Mouse (Mus musculus) layer of hippocampus, postnatal 36 days (tissue): ENCODE results near the gene Cntrl. TPM values are rescaled to one million over a fixed set of nuclear protein-coding genes. Genes with fewer than 3 reads are reported as not detected.

Experiments
- DNase-seq, 2 experiments: peaks; one replicate each; pipeline ENCODE4 v3.0.0; 2022
- total RNA-seq, 2 experiments: library from RNA; stranded (reverse); gene quantifications; 2 replicates each; pipeline ENCODE4 v1.2.3; 2021

Cntrl gene
- total RNA-seq, 2 experiments from 2014 or later: 9.9 to 11.1 TPM

DNA sequence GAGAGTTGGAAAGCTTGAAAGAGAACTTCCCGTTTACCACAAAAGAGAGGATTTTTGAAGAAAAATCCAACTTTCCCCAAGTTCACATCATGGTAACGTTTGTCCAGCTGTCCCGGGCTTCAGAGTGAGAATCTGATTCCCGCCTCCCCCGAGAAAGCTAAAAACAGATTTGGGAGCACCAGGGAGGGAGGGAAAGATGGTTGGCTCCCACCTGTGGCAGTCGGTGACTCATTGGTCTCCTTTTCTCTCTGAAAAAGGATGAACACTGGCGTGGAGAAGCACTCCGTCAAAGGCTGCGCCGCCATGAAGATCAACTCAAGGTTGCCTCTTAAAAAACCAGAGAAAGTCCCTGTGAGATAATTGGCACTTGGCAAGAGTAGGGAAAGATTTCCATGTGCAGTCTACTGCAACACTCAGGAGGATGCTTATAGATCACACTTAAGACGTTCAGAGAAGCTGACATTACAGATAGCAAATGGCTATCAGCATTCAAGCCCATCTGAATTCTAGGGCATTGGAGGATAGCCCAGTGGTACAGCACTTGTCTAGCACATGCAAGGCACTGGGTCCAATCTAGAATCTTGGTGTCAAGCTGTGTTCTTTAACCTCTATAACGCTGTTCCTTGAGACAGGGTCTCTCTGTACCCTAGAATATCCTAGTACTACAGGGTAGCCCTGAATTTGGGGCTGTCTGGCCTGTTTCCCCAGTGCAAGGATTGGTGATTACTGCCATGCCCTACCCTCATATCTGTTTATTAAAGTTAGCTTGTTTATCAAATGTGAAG, 66.2 kb downstream of the Cntrl start:
- DNase-seq: no peak

DNA sequence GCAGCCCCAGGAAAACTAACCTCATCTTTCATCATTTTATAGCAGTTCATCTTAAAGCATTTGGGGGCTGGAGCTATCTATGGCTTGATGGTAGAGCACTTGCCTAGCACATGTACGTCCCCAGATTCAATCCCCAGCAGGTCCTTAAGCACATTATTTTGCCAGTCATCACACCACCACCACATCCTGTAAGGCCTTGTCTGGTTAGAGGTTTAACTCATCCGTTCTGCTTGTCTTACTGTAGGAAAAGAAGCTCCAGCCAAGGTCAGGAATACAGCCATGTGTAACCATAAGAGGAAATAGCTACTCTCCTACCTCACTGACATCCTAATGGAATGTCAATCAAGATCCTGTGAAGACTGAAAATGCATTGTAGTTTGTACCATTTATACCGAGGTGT, 68.9 kb downstream of the Cntrl start:
- no peak for DNase-seq

DNA sequence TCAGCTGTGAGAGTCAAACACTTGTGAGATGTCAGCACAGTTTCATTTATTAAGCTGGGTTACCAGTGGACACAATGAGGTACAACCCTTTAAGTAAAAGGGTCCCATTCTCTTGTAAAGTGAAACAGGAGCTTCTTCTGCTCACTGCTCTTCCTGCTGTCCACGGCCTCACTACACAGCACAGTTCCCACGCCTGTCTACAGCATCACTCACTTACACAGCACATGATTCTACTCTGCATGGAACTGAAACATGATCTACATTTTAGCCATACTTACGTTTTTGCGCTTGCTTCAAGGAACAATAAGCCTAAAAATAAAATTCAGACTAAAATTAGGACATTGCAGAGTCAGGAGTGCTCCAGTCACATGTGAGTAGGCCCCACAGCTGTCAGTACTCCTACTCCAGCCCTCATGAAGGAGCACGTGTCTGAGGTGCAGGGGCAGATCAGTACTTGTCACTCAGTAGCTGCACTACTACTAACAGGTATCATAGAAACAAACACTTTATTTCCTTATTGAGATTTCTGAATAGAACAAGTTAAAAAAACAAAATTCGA, 73.9 kb downstream of the Cntrl start:
- peak in 1 of 2 experiments; percentile 21 for DNase-seq

DNA sequence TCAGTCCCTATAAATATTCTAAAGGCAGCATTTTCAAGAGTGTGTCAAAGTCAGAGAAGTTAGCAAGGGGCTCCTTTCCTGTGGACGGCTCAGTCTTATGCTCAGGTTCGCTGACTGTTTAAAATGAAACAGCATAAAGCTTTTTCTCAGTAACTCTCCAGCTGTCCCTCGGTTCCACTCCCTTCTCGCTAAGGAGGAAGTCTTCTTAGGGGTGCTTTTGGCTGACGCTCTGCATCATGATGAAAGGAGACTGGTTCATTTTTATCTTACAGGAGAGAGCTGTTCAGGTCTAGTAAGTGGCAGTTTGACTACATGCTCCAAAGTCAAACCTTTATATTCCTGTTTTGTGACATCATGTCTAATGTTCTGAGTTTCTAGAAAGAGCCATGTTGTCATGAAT, 79.6 kb downstream of the Cntrl start:
- no peak for DNase-seq

DNA sequence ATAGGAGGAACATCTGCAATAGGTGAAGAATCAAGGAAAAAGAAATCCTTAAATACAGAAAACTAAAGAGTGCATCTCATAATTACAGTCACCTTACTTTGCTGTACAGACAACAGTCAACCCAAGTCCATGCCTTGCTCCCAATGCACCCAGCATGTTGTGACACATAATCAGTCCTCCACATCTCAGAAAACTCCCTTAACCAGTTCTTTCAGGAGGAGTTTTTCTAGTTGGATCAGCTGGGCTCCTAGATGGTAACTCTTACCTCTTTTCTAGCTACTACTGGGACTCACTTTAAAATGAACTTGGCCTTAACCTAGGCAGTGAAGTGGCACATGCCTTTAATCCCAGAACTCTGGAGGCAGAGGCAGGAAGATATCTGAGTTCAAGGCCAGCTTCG, 84.7 kb downstream of the Cntrl start:
- DNase-seq: no peak

DNA sequence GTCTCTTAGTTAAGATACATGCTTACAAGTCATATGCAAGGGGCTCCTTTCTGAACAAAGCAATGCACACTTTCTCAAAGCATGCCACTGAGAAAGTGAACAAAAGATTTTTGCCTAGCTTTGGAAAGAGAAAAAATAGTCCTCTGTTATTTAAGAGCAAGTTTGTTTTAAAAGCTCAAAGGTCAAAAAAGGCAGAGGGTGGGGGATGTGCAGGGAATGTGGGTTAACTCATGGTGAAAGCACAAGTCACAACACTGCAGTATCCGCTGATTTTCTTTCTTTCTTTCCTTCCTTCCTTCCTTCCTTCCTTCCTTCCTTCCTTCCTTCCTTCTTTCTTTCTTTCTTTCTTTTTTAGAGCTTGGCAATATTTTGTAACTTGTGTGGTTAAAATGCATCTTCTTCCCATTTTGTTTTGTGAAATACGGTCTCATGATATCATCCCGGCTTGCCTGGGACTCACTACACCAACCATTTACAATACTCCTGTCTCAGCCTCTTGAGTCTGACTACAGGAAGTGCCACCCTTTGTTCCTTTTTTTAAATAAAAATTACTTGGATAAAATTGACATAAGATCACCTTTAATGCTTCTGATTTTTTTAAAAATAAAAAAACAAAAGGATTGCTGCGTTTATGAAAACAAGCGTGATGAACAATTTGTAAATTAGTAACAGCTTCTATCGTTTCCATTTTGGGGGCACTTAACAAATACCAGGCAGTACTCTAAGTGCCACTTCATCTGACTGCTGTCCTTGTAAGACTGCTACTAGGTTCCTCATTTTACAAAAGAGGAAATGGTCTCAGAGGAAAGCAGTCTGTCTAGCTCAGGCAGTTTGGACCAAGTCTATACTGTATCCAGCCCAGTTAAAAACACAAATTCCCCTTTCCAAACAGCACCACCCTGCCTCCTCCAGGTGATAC, 86.6 kb downstream of the Cntrl start:
- no peak for DNase-seq

DNA sequence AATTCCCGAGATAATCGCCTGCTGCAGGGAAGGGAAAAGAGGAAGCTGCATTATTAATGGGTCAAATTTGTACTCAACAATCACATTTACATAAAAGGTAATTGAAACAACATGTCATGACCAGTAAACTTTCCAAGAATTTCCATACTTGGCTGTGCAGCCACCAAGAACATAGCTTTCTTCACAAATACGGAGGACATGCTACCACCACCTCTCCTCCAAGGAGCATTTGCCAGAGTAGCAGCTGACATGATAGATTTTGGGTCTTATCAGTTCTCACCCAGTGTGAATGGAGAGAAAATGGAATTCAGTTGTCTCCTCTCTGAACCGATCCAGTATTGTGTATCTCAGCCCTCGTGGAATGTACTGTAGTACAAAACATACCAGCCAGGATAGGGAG, 90.2 kb downstream of the Cntrl start:
- DNase-seq: no peak

DNA sequence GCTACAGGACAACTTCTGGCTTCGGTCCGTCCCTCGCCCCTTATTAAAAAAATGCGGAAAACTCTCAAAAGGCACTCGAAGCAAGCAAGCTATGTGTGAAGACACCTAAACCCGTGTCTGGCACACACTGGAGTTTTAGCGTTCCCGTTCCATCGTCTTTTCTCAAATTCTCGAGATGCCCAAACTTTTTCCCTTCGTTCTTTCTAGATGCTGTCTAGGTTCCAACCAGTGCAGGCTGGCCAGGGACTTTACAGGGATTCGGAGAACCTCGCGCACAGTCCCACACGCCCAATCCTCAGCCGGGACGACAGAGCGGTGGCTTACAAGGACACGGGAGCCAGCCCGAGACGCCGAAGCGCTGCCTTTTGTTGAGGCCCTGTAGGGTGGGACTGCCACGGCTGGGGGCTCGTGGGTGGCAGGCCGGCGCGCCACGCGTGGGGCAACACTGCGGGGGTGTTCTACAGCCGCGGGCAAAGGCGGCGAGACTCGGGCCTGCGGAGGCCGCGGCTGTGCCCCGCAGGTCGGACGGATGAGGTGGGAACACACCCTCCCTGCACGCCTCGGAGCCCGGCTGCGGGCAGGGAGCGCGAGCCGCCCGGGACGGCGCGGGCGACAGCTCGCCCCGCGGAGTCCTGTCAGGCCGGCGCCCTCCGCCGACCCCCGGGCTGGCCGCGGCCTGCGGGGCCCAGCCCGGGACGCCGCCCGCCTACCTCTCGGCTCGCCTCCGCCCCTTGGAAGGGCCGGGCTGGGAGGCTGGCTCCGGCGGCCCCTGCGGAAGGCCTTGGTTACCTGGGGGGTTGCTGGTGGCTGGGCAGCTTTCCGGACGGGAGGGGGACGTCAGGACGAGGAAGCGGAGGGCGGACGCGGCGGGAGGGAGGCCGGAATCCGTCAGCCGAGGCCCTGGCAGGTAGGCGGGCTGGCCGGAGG, 90.9 kb downstream of the Cntrl start:
- peak; percentile 43 to 50 for DNase-seq

DNA sequence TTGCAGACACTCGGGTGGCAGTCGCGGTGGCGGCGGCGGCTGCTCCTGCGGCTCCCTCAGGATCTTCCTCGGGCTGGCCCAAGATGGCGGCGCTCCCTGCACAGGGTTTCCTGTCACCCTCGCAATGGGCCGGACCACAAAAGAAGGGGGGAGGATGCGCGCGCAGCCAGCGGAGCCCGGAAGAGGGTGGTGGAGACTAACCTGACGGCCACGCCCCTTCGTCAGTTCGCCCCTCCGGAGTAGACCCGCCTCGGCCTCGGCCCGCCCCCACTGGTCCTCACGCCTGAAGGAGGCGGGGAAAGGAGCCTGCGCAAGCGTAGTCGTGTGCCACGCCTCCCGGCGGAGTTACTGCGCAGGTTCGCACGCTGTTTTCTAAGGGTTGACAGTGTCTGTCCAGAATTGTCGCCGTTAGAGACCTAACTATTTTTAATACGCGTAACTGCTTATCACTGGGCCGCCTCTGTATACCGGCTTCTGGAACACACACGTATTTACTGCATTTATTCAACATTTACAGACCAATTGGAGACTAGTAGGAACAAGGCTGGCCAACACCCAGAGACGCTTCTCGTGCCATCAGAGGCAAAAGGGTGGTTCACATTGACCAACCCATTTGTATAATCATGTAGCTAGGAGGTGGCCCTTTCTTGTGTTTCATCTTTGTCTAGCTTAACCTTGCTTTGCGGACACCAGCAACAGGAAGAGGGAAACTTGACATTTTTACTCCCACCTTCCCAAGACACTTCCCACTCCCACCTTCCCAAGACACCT, 91.8 kb downstream of the Cntrl start, which contains the start of gene Rab14:
Gene Rab14, minus strand, starts transcription at position 223 of the 771 bp plus-strand sequence.
- peak; percentile 99 to 100 for DNase-seq

DNA sequence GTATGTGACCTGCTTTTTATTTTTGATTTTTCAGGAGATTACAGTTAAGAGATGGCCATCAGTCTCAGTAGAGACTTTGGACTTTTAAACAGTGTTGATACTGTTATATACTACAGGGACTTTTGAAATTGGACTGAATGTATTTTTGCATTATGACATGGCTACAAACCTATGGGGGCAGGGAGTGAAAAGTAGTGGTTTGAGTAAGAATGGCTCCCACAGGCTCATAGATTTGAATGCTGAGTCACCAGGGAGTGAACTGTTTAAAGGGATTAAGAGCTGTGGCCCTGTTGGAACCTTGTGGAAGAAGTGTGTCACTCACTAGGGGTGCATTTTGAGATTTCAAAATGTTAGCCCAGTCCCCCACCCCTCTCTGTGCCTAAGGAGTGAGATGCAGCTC, 94.4 kb downstream of the Cntrl start:
- DNase-seq: no peak

DNA sequence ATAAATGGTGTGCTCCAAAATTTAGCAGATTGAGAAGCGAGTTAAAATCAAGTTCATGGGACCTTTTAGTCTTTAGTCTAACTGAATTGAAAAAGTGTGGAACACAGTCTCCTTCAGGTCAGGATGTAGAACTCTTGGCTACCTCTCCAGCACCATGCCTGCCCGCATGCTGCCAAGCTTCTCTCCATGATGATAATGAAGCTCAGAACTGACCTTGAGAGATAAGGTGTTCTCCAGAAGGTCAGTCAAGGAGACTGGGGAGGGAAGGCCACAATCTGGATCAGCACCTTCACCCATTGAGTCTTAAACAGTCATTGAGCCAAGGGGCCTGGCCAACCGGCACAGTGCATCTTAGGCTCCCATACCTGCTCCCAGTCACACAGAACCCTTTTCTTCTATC, 97.5 kb downstream of the Cntrl start:
- DNase-seq: no peak

DNA sequence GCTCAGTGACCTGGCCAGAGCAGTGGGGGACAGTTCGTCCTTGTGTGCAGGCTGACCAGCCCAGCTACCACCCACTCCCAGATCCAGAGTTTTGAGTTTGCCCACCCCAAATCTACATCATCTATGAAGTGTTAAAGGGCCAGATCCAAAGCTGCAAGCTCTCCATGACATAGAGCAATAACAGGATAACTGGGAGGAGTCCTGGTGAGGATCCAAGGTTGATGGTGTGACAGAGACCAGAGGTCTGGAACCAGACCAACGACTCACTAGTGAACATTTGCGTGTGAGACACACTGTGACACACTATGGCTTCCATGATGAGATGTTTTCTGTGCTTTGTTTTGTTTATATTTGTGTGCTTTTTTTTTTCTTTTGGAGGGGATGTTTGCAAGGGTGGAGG, 98.8 kb downstream of the Cntrl start:
- no peak for DNase-seq

DNA sequence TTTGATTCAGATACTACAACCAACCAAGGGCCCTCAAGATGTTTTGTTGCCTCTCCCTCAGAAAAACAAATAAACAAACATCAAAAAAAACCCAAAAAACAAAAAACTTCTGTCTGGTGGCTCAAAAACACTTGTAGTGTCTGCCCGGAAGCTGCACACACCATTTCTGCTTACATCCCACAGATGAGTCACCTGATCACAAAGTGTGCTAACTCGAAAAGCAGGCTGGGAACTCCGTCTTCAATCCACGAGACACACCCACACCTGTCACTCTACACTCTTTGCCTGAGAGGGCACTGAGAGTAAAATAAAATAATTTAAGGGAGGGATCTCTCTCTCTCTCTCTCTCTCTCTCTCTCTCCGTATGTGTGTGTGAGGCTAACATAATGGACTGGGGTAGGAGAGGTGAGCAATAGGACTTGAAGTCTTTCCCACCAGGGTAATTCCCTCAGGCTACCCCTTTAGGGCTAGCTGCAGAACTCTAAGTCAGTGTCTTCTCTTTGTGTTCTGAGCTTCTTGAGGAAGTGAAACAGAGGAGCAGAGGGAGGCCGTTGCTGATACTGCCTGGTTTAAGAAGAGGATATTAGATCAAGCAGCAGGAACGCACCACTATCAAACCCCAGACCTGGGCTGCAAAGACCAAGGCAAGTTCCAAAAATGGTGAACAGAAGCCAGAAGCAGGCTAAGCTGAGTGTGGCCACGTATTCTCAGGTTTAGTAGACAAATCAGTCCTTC, 99.8 kb downstream of the Cntrl start:
- DNase-seq: no peak

DNA sequence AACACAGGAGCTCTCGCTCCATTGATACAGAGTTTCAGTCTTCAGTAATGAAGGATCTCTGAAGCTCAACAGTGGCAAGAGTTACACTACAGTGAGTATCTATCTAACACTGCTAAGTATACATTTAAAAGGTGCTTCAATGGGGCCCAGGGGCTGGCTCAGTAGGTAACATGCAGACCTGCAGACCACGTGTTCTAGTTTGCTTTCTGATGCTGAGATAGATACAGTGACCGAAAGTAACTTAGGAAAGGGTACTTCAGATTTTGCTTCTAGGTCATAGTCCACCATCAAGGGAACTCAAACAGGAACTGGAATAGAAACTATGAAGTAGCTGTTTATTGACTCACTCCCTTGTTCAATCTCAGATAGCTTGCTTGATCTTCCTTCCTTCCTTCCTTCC, 102.4 kb downstream of the Cntrl start:
- DNase-seq: no peak

DNA sequence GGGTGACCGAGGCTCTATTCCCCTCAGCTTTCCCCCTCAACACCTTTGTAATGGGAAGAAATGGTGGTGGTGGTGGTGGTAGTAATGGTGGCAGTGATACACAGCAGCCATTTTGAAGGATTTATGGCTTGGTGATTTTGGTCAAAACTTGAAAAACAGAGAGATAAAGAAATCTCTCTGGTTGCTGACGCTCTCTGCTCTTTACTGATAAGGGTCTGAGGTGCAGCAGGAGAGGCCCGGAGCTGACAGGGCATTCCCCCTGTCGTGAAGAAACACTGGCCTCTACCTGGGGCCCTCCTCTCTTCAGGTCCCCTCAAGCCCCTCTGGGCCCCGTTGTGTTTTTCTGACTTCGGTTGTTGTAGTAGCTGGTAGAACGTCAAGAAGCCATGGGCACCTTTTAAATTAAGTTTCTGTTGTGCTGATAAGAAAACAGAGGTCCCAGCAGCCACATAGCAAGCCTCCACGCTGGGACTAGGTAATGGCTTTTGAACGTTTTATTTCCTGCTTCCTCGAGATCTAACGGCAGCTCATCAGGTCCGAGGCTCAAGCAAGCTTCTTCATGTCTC, 104.1 kb downstream of the Cntrl start:
- no peak for DNase-seq

DNA sequence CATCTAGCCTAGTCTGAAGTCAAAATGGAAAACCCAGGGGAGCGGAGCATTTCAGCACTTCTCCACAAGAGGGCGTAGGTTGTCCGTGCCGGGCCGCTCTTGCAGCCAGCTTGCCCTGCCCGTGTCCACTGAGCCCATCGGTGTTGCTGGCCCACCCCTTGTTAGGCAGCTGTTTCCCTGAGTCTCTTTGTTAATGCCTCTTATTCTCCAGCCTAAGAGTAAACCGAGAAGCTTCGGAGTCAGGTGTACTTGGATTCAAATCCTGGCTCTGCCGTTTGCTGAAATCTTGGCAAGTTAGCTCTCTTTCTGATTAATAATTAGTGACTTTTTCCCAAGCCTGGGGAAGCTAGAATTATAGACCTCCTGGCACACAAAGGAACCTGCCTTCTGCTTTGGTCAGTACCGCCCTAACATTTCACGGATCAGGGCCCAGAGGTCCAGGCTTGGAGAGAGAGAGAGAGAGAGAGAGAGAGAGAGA, 105.6 kb downstream of the Cntrl start:
- peak; percentile 85 to 86 for DNase-seq

DNA sequence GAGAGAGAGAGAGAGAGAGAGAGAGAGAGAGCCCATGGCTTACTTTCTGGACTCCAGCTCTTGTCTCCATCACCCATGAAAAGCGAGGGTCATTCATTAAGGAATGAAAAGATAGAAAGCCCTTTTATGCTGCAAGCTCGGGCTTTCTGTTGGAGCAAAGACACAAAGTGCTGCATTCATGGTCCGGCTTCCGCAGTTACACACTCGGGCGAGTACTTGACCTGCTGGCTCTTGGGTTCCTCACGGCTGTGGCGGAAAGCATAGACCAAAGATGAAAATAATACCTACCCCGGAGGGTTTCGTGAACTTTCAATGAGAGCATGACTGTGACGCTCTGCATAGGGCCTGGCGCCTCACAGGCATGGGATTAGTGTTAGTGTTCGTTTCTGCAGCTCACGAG, 106.1 kb downstream of the Cntrl start:
- peak in 1 of 2 experiments; percentile 4 for DNase-seq

DNA sequence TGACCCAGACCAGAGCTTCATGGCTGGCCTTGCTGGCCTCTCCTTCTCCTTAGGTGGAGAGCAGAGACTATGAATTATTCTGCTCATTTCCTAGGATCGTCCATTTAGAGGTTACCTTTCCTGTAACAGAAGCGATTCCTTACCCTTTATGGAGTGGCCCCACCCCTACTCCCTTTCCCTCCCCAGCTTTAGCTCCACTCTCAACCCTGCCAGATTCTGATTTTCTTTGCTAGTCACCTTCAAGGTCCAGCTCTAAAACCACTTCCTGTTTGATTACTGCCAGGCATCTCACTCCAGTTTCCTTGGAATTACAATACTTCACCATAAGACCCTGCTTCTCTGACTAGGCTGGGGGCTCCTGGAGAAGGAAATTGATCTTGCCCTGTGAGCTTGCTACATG, 107.4 kb downstream of the Cntrl start:
- no peak for DNase-seq

DNA sequence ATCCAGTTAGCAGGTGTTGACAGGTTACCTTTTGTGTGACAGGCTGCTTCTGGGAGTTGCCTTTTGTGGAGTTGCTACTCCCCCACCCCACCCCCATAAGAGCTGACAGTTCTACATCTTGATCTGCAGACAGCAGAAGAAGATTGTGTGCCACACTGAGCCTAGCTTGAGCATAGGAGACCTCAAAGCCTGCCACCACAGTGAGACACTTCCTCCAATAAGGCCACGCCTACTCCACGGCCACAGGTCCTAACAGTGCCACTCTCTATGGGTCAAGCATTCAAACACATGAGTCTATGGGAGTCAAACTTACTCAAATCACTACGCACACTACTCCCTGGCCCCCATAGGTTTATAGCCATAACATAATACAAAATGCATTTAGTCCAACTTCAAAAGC, 109.4 kb downstream of the Cntrl start:
- no peak for DNase-seq

DNA sequence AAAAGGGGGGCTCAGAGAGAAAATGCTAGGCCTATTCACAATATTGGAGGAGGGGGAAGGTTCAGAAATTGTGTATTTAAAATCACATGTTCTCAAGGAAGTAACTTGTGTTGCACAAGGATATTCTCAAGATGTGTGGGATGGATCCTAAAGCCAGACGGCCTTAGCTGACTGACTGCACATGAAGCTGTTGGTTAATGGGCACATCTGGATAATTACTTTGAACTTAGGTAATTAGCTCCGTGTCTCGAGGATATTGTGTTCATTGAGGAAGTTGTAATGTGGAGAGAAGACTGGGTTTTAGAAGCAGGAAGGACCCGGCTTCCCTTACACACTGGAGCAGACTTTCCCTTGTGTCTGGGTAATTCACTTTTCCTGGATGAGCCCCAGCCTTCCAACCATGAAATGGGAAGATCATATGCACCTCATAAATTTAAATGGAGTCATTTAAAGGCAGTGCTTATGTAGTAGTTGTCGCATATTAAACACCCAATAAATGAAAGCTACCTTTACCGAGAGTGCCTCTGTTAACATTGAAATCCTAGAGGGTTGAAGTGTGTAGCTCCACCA, 113.6 kb downstream of the Cntrl start:
- no peak for DNase-seq
